Mouse (Mus musculus) hindbrain, postnatal 0 days (tissue): Measurements from ENCODE around the gene Naa15. TPM values are rescaled to one million over a fixed set of nuclear protein-coding genes. Genes with fewer than 3 reads are reported as not detected.

Source experiments
- ATAC-seq: fragments of 200-750 bp; cut with Nextera tagmentation; 2 replicates; pipeline ENCODE4 v1.8.0; 2017; ENCODE audit warnings: mild to moderate bottlenecking, moderate TSS enrichment, moderate library complexity
- DNase-seq: peaks from one replicate; pipeline ENCODE4 v3.0.0-alpha.2; 2015; ENCODE audit warnings: low spot score
- H3K27ac ChIP-seq: fragments of 300-500 bp; sonication (generic); 2 replicates; pipeline ENCODE4 v1.5.1; 2014; ENCODE audit warnings: mild to moderate bottlenecking
- H3K27me3 ChIP-seq: fragments of 300-500 bp; sonication (generic); 2 replicates; pipeline ENCODE4 v1.6.1; 2014; ENCODE audit warnings: low read length, mixed read lengths; ENCODE audit not compliant: insufficient read depth
- H3K36me3 ChIP-seq: fragments of 300-500 bp; sonication (generic); 2 replicates; pipeline ENCODE4 v1.6.1; 2014; ENCODE audit warnings: low read length, mixed read lengths; ENCODE audit not compliant: insufficient read depth
- H3K4me1 ChIP-seq: fragments of 300-500 bp; sonication (generic); 2 replicates; pipeline ENCODE4 v1.6.1; 2014; ENCODE audit warnings: antibody characterized with exemption, low read length, mixed read lengths; ENCODE audit not compliant: insufficient read depth
- H3K4me2 ChIP-seq: fragments of 300-500 bp; sonication (generic); 2 replicates; pipeline ENCODE4 v1.6.1; 2014; ENCODE audit warnings: low read depth, mild to moderate bottlenecking, low read length, moderate library complexity, mixed read lengths
- H3K4me3 ChIP-seq: fragments of 300-500 bp; sonication (generic); 2 replicates; pipeline ENCODE4 v1.5.1; 2014; ENCODE audit warnings: low read length
- H3K9ac ChIP-seq: fragments of 300-500 bp; sonication (generic); replicated peaks from 2 replicates; pipeline ENCODE4 v1.6.1; 2014; ENCODE audit warnings: mild to moderate bottlenecking, low read length, moderate library complexity, mixed read lengths
- H3K9me3 ChIP-seq: fragments of 300-500 bp; sonication (generic); 2 replicates; pipeline ENCODE4 v1.6.1; 2016; ENCODE audit warnings: low read length, mixed read lengths
- CTCF ChIP-seq: IDR thresholded peaks from 2 replicates; pipeline ENCODE4 v1.5.1; 2016; ENCODE audit warnings: antibody characterized with exemption, control low read depth, low read depth
- WGBS: fragments of 180-500 bp; shearing (Covaris S2); extraction: QIAGEN DNeasy Blood & Tissue Kit; methylation state at CpG from one replicate; pipeline ENCODE4 v1.1.7; 2014; 5-methylcytosine and 5-hydroxymethylcytosine counted together
- polyA plus RNA-seq: library from polyadenylated mRNA; unstranded; fragments of >200 nt; fragmentation: Nextera tagmentation; extraction: Ambion mirVana; gene quantifications from 2 replicates; pipeline ENCODE4 v1.2.1, GENCODE M21; 2015
- total RNA-seq: library from RNA; depleted of rRNA; stranded (reverse); fragments of >200 nt; gene quantifications from 2 replicates; pipeline ENCODE4 v1.2.3, GENCODE M21; 2014

Gene Naa15
- total and polyA plus RNA-seq, 2 experiments from 2014 or later = 20.4 to 35.0 TPM

- no peak for ATAC-seq
- H3K9me3 ChIP-seq = no peaks in the 10 kb centered on the region
Measured at GRCm38 (mm10) chr3:51373544-51373943, 41.4 kb upstream of the Naa15 start.

DNA sequence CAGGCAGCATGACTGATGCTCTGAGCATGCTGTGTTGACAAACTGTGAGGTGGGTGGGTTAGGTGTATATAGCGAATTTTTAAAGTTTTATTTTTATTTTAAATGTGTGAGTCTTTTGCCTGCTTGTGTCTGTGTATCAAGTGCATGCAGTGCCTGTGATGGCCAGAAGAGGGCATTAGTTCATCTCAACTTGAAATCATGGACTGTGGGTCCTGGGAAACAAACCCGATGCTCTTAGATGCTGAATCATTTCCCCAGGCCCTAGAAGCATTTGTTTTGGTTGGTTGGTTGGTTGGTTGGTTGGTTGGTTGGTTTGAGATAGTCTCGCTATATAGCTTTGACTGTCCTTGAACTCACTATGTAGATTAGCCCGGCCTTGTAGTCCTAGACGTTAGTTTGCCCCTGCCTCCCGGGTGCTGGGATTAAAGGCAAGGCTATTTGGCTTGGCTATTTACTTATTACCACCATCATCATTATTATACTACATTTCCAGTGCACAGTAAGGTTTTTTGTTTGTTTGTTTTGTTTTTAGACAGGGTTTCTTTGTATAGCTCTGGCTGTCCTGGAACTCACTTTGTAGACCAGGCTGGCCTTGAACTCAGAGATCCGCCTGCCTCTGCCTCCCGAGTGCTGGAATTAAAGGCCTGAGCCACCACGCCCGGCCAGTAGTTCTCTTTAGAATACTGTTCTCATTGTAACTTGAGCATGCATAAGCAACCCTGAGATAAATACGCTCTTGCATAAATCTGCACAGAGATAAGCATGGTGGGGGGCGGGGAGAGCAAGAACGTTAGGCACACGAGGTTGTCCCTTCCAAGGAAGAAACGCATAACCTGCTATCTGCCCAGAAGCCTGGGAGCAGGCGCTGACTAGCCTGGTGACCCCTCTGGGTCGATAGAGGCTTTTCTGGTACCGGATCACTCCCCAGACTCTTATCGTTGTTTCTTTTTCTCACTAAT is 39.4 kb upstream of the Naa15 start:
- Histone ChIP-seq H3K27ac (no peak overlapping the region), H3K9ac (no peak overlapping the region), H3K9me3 (no peaks in the 10 kb centered on the region), H3K4me1 (no peaks in the 10 kb centered on the region), H3K4me3 (no peak overlapping the region), H3K4me2 (no peak overlapping the region), H3K36me3 (no peaks in the 10 kb centered on the region), H3K27me3 (no peaks in the 10 kb centered on the region)
- no peak for ATAC-seq
- DNase-seq = peak; percentile 49
- TF ChIP-seq CTCF = peak; percentile 71
- 84% methylated on average over 19 of the region's 19 CpGs for WGBS

More at GRCm38 (mm10) chr3:51373544-51373943, 41.4 kb upstream of the Naa15 start:
- H3K4me2 ChIP-seq = no peak overlapping the region
- H3K4me3 ChIP-seq = no peak overlapping the region
- H3K4me1 ChIP-seq = no peaks in the 10 kb centered on the region
- no peaks in the 10 kb centered on the region for H3K36me3 ChIP-seq
- TF ChIP-seq CTCF = no peak
- no peaks in the 10 kb centered on the region for H3K27me3 ChIP-seq
- 78% methylated on average over 5 of the region's 5 CpGs for WGBS
- no peak overlapping the region for H3K27ac ChIP-seq
- DNase-seq = no peak
- H3K9ac ChIP-seq = no peak overlapping the region

DNA sequence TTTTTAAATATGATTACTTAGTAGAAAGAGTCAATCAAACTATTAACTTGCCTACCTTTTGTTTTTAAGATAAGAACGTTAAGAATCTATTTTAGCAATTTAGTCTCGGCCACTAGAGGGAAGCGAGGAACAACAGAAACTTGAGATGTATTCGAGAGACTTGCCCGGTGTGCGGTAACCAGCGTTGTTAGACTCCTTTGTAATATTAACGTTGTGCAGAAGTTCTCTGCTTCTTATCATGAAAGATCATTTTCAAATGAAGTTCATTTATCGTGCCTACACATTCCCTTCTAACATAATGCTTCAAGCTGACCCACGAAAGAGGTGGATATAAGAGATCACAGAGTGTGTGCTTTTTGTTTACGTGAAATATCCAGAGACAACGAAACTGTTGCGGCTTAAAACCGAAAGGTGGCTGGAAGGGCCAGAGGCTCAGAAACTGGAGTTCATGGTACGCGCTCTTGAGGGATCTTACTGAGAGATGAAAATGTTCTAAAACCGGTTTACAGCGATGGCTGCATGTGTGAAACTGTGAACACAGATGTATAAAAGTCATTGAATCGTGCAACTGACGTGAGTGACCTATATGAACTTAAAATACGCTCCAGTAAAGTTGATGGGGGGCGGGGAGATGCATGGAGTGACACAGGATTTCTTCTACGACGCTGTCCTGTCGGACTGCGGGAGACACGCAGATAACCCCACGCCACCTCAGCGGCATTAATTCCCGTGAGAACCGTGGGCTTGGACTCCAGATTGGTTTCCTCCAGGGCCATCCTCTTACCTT is 36.9 kb upstream of the Naa15 start:
- peak; percentile 73 for DNase-seq

DNA sequence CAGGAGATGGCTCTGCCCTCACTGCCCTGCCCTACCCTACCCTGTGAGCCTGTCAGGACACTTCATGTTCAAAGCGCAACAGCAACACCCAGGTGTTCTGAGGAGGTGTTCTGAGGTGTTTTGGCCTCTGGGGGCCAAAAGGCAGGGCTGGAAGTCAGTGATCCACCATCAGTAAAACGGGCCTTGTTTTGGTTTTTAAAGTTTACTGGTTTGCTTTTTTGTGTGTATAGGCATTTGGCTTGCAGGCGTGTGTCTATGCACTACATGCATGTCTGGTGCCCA is 36.3 kb upstream of the Naa15 start:
- H3K4me3 ChIP-seq = no peak overlapping the region
- WGBS = 87% methylated on average over 3 of the region's 3 CpGs
- no peak for DNase-seq
- H3K27me3 ChIP-seq = no peaks in the 10 kb centered on the region
- H3K4me1 ChIP-seq = no peaks in the 10 kb centered on the region
- no peak overlapping the region for H3K27ac ChIP-seq
- H3K4me2 ChIP-seq = peak overlapping the region; percentile 46
- no peak overlapping the region for H3K9ac ChIP-seq
- no peak for ATAC-seq
- H3K9me3 ChIP-seq = no peaks in the 10 kb centered on the region
- TF ChIP-seq CTCF = no peak
- H3K36me3 ChIP-seq = no peaks in the 10 kb centered on the region

More for the DNA sequence above, 36.9 kb upstream of the Naa15 start:
- Histone ChIP-seq H3K9ac (no peak overlapping the region), H3K4me3 (peak overlapping the region; percentile 21), H3K27me3 (no peaks in the 10 kb centered on the region), H3K9me3 (no peaks in the 10 kb centered on the region), H3K4me1 (no peaks in the 10 kb centered on the region), H3K36me3 (no peaks in the 10 kb centered on the region), H3K27ac (no peak overlapping the region), H3K4me2 (peak overlapping the region; percentile 46)
- ATAC-seq = no peak
- 46% methylated on average over 31 of the region's 31 CpGs for WGBS
- peak; percentile 67 for TF ChIP-seq CTCF

DNA sequence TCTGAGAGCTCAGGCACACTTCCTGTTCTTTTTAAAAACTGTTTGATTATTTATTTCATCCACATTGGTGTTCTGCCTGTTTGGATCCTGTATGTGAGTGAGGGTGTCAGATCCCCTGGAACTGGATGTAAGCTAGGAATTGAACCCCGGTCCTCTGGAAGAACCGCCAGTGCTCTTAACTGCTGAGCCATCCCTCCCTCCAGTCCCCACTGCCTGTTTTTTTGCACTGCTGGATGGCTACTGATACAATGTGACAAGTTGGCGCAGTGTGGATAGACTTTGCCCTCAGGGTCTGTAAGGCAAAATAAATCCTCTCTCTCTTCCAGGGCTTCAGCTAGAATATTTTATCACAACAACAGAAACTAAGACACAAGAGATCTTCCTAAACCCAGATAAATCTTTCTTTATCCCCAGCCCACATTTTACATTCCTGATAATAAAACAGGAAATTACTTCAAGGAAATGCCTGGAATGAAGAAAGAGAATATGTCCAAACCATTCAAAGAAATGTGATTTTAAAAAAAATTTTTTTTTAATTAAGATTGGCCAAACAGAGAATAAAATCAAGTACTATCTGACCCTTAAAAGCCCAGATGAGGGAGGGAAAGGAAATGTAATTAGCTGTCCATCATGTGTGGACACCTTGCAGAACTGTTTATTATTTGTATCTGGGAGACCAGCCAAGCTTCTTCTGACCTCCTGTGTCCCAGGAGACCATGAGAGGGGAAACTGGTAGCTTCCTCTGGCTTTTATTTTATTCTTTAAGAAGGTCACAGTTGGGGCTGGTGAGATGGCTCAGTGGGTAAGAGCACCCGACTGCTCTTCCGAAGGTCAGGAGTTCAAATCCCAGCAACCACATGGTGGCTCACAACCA is 34.9 kb upstream of the Naa15 start:
- Histone ChIP-seq H3K27ac (no peak overlapping the region), H3K27me3 (no peaks in the 10 kb centered on the region), H3K4me3 (no peak overlapping the region), H3K9me3 (no peaks in the 10 kb centered on the region), H3K36me3 (no peaks in the 10 kb centered on the region), H3K4me2 (no peak overlapping the region), H3K4me1 (no peaks in the 10 kb centered on the region), H3K9ac (no peak overlapping the region)
- WGBS = 54% methylated on average over 5 of the region's 5 CpGs
- ATAC-seq (no peak), DNase-seq (peak; percentile 23)
- TF ChIP-seq CTCF = no peak

GRCm38 (mm10) chr3:51380660-51381014 is 34.3 kb upstream of the Naa15 start:
- ATAC-seq = no peak
- no peak for DNase-seq
- H3K4me1 ChIP-seq = no peaks in the 10 kb centered on the region
- H3K4me3 ChIP-seq = no peak overlapping the region
- 0 out of 2 replicates have a peak, but pooled peaks have one; percentile 9 for TF ChIP-seq CTCF
- no peak overlapping the region for H3K4me2 ChIP-seq
- no peaks in the 10 kb centered on the region for H3K9me3 ChIP-seq
- no peak overlapping the region for H3K27ac ChIP-seq
- WGBS = 72% methylated on average over 2 of the region's 5 CpGs
- no peak overlapping the region for H3K9ac ChIP-seq
- H3K36me3 ChIP-seq = no peaks in the 10 kb centered on the region
- H3K27me3 ChIP-seq = no peaks in the 10 kb centered on the region
